Mouse (Mus musculus) cerebral cortex, adult 2 months (tissue): ENCODE data around the gene Cdc25b.

Source experiments
- WGBS: fragments of 180-500 bp; shearing (Covaris S2); methylation state at CpG from one replicate; pipeline ENCODE4 v1.1.7; 2018; 5-methylcytosine and 5-hydroxymethylcytosine counted together

The Cdc25b gene

GRCm38 (mm10) chr2:131186771-131187601 lies at the start of gene Cdc25b, which contains the start of gene Spef1:
Cdc25b (plus strand) TSS chr2:131186949.
Spef1 (minus strand) TSS chr2:131187282.
- 2% methylated on average over 43 of the region's 43 CpGs for whole genome bisulfite sequencing

GRCm38 (mm10) chr2:131138296-131138695 lies 48.5 kb upstream of the Cdc25b start:
- 87% methylated on average over 4 of the region's 4 CpGs for WGBS

- WGBS, result 88% methylated on average over 7 of the region's 7 CpGs
Measured at GRCm38 (mm10) chr2:131138760-131139159, 48.0 kb upstream of the Cdc25b start.

GRCm38 (mm10) chr2:131139287-131139686 lies 47.5 kb upstream of the Cdc25b start:
- WGBS, result 87% methylated on average over 5 of the region's 5 CpGs

- 63% methylated on average over 5 of the region's 5 CpGs for WGBS
Measured at GRCm38 (mm10) chr2:131139886-131140532, 46.7 kb upstream of the Cdc25b start.

DNA sequence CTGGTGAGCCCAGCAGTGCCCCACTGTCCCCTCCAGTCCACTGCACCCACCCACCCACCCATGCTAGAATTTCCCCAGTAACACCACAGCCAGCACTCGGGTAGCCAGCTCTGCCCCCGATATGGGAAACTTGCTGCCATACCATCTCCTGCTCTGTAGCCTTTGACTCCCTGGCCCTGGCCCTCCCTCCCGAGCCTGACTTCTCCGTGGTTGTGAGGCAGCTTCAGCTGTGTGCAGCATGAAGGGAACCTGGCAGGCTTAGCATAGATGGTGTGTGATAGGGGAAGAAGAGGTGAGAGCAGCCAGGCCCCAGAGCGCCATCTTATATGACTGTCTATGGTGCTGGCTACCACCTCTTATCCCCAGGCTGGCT lies 46.2 kb upstream of the Cdc25b start:
- 81% methylated on average over 5 of the region's 5 CpGs for WGBS

DNA sequence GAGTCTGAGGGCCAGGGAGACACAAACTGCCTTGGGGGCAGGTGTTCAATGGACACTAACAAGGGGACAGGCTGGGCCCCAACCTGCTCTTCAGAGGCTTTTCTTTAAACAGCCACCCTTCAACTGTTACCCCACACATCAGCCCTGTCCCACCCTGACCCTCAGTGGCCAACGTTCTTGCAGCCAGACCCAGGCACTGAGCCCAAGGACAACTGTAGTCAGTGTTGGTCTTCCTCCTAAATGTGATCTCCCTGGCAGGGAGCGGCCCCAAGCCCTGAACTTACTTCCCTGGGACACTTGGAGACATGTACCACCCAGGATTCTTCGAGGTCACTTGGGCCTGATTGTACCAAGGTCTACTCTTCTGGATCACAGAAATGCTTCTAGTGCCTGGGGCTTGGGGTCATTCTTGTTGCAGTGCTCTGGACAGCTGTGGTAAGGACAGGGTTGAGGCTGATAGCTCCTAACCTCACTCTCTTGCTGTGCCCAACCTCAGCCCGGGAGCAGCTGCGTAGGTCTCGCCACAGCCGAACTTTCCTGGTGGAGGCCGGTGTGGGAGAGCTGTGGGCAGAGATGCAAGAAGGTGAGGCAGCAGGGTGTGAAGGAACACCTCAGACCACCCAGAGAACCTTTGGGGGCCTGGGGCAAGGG lies 45.3 kb upstream of the Cdc25b start:
- WGBS, result 85% methylated on average over 8 of the region's 8 CpGs

- 38% methylated on average over 18 of the region's 18 CpGs for whole genome bisulfite sequencing
Measured at GRCm38 (mm10) chr2:131142592-131142991, 44.2 kb upstream of the Cdc25b start.

- WGBS, result 77% methylated on average over 22 of the region's 22 CpGs
Measured at GRCm38 (mm10) chr2:131143007-131143780, 43.6 kb upstream of the Cdc25b start.

DNA sequence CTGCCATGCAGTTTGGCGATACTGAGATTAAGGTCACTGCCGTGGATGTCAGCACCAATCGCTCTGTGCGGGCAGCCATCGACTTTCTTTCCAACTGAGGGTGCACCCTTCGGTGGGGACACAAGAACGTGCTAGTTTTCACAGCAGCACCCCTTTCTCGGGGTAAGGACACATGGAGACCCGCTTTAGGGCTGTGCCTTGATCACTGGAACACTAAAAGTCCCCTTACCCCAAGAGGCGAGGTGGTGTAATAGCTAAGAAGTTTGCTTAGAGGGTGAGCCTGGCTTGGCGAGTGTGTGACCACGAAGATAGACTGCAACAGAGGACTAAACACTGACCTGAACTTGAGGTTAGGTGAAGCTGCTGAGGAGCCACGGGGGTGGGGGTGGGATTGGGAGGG lies 41.6 kb upstream of the Cdc25b start:
- 84% methylated on average over 13 of the region's 13 CpGs for WGBS

DNA sequence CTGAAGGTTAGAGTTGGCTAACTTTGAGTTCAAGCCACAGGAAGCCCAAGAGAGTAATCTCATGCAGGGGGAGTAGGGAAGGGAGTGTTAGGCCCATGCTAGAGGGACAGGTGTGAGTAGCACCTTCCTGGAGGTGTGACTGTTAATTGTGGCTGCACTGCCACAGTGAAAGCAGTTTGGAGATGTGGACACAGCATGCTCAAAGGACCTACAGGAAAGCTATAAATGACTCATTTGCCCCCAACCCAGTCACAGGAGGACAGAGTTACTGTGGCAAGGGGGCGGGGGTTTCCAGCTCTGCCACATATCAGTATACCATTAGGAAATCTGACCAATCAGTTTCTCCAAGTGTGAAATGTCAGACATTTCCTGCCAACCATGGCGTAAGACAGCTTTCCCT lies 41.2 kb upstream of the Cdc25b start:
- 96% methylated on average over 2 of the region's 2 CpGs for WGBS

DNA sequence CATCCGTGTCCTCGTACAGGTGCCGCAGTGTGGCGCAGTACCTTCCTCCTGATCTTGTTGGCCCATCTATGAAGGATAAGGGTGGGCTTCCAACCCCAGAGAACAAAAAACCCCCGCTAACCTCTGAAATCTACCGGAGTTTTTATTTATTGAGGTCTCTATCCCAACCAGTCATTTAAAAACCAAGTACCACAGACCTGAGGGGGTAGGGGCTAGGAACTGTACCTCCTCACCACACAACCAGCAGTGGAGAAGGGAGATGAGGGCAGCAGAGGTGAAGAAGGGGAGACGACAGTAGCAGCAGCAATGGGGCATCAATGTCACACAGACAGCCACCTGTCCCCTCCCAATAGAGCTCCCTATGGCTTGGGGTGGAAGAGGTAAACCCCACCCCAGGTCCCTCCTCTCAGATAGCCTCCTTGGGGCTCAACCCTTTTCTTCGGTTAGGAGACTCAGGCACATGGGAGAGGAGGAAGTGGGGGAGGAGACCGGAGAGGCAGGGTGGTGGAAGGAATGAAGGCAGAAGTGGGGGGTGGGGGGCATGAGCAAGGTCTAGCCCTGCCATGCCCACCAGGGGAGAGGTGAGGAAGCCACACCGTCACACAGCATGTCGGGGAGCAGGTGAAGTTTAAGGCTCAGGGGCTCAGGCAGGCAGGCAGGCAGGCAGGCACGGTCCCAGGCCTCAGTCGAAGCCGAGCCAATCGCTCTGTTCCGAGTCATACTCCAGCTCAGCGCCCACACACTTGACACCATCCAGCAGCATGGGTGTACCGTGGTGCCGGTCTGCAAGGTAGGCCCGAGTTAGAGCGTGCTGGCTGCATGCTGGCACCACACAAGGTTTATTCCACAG lies 40.3 kb upstream of the Cdc25b start:
- 66% methylated on average over 21 of the region's 21 CpGs for WGBS

GRCm38 (mm10) chr2:131147043-131147365 lies 39.7 kb upstream of the Cdc25b start:
- WGBS, result 92% methylated on average over 8 of the region's 8 CpGs

GRCm38 (mm10) chr2:131148353-131149253 lies 38.1 kb upstream of the Cdc25b start:
- 88% methylated on average over 8 of the region's 8 CpGs for whole genome bisulfite sequencing

GRCm38 (mm10) chr2:131149254-131149578 lies 37.5 kb upstream of the Cdc25b start:
- WGBS, result 91% methylated on average over 3 of the region's 3 CpGs

GRCm38 (mm10) chr2:131152166-131152730 lies 34.5 kb upstream of the Cdc25b start:
- 94% methylated on average over 7 of the region's 7 CpGs for WGBS

DNA sequence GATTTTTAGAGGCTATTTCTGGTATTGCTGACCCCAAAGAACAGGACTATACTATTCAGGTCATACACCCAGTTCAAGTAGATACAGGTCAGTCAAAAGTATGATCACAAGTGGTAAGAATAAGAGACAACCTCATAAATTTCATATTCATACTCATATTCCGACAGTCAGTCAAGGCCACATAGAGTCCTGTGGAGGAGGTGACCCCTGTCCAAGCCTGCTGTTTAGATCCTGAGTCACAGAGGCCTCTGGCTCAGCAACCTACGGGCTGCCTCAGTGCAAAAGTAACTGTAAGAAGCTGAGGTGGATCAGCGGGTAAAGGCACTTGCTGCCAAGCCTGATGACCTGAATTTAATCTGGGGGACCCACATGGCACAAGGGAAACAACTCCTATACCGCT lies 32.7 kb upstream of the Cdc25b start:
- 97% methylated on average over 4 of the region's 4 CpGs for WGBS

DNA sequence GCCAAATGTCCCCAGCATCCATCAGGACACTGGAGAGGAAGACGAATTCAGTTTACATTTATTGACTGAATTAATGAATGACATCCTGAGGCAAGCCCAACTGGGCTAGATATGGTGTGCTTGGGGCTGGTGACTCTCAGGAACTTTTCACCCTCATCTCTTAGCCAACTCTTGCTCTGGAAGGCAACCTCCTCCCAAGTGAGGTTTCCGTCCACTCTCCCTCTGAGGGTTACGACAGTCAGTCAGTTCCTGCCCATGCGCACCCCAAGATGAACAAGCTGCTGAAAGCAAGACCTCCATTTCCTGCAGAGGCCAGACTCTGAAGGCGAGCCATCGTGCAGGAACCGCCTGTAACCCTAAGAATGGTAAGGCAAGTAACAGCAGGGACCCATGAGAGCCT lies 29.8 kb upstream of the Cdc25b start:
- 97% methylated on average over 7 of the region's 7 CpGs for WGBS

DNA sequence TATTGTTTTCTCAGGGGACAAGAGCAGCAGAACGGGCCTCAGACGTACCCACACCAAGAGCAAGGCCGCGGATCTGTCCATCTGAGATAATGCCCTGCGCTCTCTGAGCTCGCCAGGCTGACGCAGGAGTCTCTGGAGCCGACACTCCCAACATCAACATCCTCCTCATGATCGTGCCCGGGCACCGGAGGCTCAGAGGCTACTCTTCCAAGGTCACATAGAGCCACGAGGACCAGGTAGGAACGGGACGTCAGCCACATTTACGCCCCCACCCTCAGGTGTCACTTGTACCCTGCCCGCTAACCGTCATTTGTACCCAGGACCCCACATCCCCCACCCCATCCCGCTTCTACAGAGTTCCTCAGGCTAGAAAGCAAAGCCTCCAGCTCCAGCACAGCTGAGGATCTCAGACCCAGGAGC lies 27.2 kb upstream of the Cdc25b start:
- 1% methylated on average over 18 of the region's 18 CpGs for WGBS
